Mouse (Mus musculus) olfactory bulb, adult 2 months (tissue): ENCODE data around the gene Epx. TPM values are rescaled to one million over a fixed set of nuclear protein-coding genes. Genes with fewer than 3 reads are reported as not detected.

Source experiments
- H3K27ac ChIP-seq: fragments of 200-500 bp; 2 replicates; pipeline ENCODE4 v1.5.1; 2012; ENCODE audit warnings: low read depth, low read length; ENCODE audit not compliant: insufficient read depth
- H3K4me1 ChIP-seq: fragments of 200-500 bp; 2 replicates; pipeline ENCODE4 v1.6.1; 2012; ENCODE audit warnings: low read length; ENCODE audit not compliant: control insufficient read depth, insufficient read depth
- H3K4me3 ChIP-seq: fragments of 200-500 bp; 2 replicates; pipeline ENCODE4 v1.5.1; 2012; ENCODE audit warnings: mild to moderate bottlenecking, low read depth, low read length, moderate library complexity; ENCODE audit not compliant: insufficient read depth
- CTCF ChIP-seq: fragments of 200-500 bp; IDR thresholded peaks from 2 replicates; pipeline ENCODE4 v1.5.1; 2012; ENCODE audit warnings: low read depth, mild to moderate bottlenecking, low read length, moderate library complexity; ENCODE audit not compliant: insufficient read depth
- POLR2A ChIP-seq: fragments of 200-500 bp; IDR thresholded peaks from 2 replicates; pipeline ENCODE4 v1.6.1; 2012; ENCODE audit warnings: mild to moderate bottlenecking, low read depth, low read length, moderate library complexity; ENCODE audit not compliant: insufficient read depth
- WGBS: fragments of 180-500 bp; shearing (Covaris S2); methylation state at CpG from one replicate; pipeline ENCODE4 v1.1.7; 2018; 5-methylcytosine and 5-hydroxymethylcytosine counted together
- polyA plus RNA-seq: library from polyadenylated mRNA; stranded (reverse); fragments of >200 nt; gene quantifications from 2 replicates; pipeline ENCODE4 v1.2.4, GENCODE M21; 2012; ENCODE audit warnings: low replicate concordance; ENCODE audit not compliant: missing spikeins, insufficient read depth, insufficient read length

Gene Epx
- polyA plus RNA-seq: not detected in 2 replicates

DNA sequence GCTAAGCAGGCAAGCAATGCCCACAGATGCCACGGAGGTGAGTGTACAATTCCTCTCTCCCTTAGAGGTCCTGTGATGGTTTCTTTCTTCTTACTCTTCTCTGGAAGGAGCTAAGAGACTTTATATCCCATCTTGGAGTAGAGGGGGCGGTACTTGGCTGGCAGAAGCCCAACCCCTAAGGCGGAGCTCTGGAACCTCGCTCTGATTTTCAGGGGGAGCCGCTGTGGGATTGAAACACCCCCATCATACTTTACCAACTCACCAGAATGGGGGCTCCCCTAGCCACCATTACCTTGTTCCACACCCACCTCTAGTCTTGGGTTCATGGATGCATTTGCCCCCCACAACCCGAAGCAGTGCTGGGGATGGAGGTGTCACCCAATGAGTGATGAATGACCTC is at the start of gene Epx:
Epx (minus strand) TSS at position 101 of the 400 bp plus-strand sequence.
- Histone ChIP-seq H3K4me3 (no peak within 1 kb of the TSS), H3K27ac (no peak within 1 kb of the TSS), H3K4me1 (no peaks in the 10 kb centered on the region)
- WGBS: 78% methylated on average over 6 of the region's 6 CpGs
- TF ChIP-seq CTCF: no peak
- TF ChIP-seq POLR2A: no peak

DNA sequence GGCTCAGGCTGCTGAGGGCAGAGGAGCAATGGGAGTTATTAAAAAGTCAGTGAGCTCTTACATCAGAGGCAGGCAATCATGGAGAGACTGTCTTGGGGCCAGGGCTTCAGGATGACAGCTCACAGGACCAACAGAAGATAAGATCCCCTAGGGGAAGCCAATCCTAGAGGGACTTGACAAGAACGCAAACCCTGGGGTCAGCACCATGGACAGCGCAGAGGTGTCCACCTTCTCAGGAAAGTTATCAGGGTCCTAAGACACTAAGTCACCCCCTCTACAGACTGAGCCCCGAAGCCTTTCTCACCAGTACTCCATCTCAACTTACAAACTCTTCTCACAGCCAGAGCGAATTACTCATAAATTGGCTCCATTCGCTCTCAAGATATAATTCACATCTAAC is 45.6 kb upstream of the Epx start, which contains the start of gene Olfr464:
Olfr464 (minus strand) TSS at position 2 of the 400 bp plus-strand sequence.
- peaks cover 6% of the 10 kb centered on the region; the same call in 1 of the 2 replicates for H3K4me1 ChIP-seq
- TF ChIP-seq POLR2A: no peak
- H3K4me3 ChIP-seq: no peak within 1 kb of the TSS
- H3K27ac ChIP-seq: no peak within 1 kb of the TSS; the same call in 1 of the 2 replicates
- 42% methylated on average over 5 of the region's 5 CpGs for WGBS

DNA sequence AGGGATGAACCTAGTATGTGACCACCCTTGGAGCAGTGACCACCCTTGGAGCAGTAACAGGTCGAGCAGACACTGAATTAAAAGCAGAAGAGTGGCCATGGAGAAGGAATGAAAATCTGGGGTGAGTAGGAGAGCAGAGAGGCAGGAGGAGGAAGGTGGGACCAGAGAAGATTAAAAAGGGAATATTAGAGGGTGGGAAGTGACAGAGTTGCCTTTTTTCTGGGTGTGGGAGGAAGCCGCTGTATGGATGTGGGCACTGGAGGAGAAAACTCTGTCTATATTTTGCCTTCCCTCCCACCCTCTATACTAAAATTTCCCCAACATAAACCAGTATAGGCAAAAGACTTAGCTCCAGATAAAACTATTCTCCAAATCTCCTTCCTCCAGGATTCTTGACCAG is 45.0 kb upstream of the Epx start:
- 32% methylated on average over 2 of the region's 2 CpGs for WGBS
- H3K27ac ChIP-seq: no peak overlapping the region
- no peak overlapping the region for H3K4me3 ChIP-seq
- no peak for TF ChIP-seq CTCF
- no peak for TF ChIP-seq POLR2A
- peaks cover 6% of the 10 kb centered on the region; the same call in 1 of the 2 replicates for H3K4me1 ChIP-seq

DNA sequence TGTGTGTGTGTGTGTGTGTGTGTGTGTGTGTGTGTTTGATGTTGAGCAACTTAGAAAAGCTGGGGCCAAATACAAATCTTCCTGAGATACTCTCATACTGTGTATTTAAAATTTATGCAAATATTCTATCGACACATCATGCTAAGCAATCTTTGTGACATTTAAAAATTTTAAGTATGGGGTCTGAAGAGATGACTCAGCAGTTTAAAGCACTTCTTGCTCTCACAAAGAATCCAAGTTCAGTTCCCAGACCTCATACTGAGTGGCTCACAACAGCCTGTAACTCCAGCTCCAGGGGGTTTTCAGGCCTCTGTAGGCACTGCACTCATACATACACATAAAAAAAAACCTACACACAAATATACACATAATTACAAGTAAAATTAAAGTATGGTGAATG is 40.7 kb upstream of the Epx start:
- TF ChIP-seq CTCF: no peak
- no peak for TF ChIP-seq POLR2A
- H3K4me3 ChIP-seq: no peak overlapping the region
- WGBS: 68% methylated on average over 1 of the region's 1 CpGs
- H3K4me1 ChIP-seq: peaks cover 6% of the 10 kb centered on the region; the same call in 1 of the 2 replicates
- H3K27ac ChIP-seq: no peak overlapping the region

DNA sequence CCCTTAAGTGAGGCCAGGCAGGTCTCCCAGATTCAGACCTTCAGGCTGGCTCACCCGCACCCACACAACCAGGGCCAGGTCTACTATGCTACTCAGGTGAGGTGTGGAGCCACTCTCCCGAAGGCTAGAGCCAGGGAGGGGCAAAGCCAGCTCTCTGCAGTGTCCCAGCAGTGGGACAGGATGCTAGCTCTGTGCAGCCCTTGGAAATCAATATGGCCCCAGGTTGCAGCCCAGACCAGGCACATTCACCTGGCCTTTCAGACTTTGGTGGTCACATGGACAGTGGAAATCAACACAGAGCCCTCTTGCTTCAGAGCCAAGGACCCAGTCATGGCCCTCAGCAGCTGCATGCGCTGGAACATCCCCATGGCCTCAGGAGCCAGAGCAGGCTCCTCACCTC is 29.0 kb upstream of the Epx start:
- no peak for TF ChIP-seq CTCF
- TF ChIP-seq POLR2A: no peak
- 77% methylated on average over 3 of the region's 3 CpGs for WGBS
- Histone ChIP-seq H3K4me1 (no peaks in the 10 kb centered on the region), H3K27ac (no peak overlapping the region), H3K4me3 (no peak overlapping the region)

DNA sequence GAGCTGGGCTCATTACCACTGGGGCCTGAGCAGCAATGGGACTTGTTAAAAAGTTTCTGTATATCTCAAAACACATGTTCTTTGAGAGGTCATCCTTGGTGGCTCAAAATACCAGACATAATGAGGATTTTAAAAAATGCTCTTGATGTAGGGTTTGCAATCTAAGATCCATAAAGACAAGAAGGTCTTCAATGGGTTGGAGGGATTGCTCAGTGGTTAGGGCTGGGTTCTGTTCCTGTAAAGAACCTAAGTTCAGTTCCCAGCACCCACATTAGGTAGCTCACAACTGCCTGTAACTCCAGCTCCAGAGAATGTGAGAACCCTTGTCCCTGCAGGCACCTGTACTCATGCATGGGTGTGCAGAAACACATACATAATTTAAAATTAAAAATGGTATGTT is 22.0 kb upstream of the Epx start, which contains the start of gene Olfr463:
Olfr463 (minus strand) TSS at position 101 of the 400 bp plus-strand sequence.
- no peak within 1 kb of the TSS for H3K4me3 ChIP-seq
- H3K4me1 ChIP-seq: no peaks in the 10 kb centered on the region
- no peak within 1 kb of the TSS for H3K27ac ChIP-seq
- no peak for TF ChIP-seq POLR2A
- no peak for TF ChIP-seq CTCF

DNA sequence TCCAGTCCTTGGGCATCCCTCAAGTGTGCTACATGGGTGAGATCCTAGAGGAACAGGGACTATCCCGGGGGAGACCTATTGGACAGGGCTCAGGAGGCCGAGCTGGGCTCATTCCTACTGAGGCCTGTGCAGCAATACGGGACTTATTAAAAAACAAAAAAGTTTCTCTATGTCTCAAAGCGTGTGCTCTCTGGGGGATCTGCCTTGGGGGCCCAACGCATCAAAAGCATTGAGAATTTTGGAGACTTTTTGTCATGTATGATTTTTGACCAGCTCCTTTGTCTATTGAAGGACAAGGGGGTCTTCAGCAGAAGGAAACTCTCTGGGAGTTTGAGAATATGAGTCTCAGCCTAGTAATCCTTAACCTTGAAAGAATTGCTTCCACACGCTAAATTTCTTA is 16.8 kb upstream of the Epx start, which contains the start of gene Olfr462:
Olfr462 (minus strand) TSS at position 101 of the 400 bp plus-strand sequence.
- no peak for TF ChIP-seq CTCF
- no peak for TF ChIP-seq POLR2A
- Histone ChIP-seq H3K27ac (no peak within 1 kb of the TSS), H3K4me3 (no peak within 1 kb of the TSS), H3K4me1 (no peaks in the 10 kb centered on the region)
- 90% methylated on average over 6 of the region's 6 CpGs for WGBS

DNA sequence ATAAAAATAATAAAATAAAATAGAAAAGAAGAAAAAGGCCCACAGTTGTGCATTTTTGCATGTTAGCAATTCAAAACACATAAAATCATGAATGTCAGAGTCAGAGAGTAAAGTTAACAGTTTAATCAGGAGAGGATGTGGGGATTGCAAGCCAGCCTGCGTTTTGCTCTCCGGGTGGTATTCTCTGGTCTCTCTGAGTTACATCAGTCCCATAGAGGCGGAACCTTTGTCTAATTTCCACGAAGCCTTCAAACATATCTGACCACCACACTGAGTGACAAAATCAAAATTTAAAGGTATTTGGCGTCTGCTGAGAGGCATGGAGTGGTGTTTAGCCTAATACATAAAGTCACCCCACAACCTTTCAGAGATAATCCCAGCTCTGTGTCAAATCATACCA is 9.5 kb upstream of the Epx start:
- TF ChIP-seq CTCF (no peak), POLR2A (no peak)

DNA sequence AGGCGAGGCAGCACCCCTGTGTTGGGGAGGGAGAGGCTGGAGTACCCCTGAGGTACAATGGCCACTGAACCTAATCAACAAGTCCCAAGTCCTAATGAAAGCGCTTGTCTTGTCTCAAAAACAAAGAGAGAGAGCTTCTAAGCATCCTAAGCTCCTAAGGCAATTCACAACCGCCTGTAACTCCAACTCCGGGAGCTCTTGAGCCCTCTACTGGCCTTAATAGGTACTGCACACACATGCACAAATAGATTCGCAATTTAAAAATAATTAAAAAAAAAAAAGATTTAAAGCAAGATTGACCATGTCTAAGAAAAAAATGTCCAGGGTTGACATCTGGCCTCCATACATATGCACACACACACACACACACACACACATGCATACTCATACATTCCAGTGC is 8.2 kb upstream of the Epx start:
- Histone ChIP-seq H3K4me3 (no peak overlapping the region), H3K27ac (no peak overlapping the region), H3K4me1 (no peaks in the 10 kb centered on the region)
- TF ChIP-seq POLR2A (no peak), CTCF (no peak)
- 34% methylated on average over 5 of the region's 5 CpGs for WGBS

More for the DNA sequence above, 9.5 kb upstream of the Epx start:
- Histone ChIP-seq H3K27ac (no peak overlapping the region), H3K4me1 (no peaks in the 10 kb centered on the region), H3K4me3 (no peak overlapping the region)
- 82% methylated on average over 5 of the region's 5 CpGs for WGBS

DNA sequence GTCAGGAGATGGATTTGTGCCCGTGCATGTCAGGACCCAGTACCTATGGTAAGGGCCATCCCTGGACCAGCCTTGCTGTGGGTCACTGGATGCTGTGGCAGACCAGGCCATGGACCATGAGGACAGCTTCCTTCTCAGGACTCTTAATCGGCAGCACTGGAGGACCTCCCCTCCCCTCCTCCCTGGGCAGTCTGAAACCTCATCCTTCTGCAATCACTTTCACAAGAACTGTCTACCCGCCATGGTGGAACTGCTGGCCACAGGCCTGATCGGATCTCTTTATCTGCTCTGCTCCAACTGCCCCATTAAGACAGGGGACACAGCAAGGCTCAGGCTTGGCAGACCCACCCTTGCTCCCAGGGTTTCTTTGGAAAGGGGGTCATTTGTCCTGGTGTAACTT is 6.4 kb upstream of the Epx start:
- Histone ChIP-seq H3K4me3 (no peak overlapping the region), H3K27ac (no peak overlapping the region), H3K4me1 (no peaks in the 10 kb centered on the region)
- WGBS: 75% methylated on average over 4 of the region's 4 CpGs
- no peak for TF ChIP-seq CTCF
- no peak for TF ChIP-seq POLR2A
